Mouse (Mus musculus): ENCODE measurements around the gene Trim34b. TPM values are rescaled to one million over a fixed set of nuclear protein-coding genes. Genes with fewer than 3 reads are reported as not detected.
"Not testable (repeated sequence)": the region's sequence is repeated elsewhere in the genome, so short reads cannot be mapped to it uniquely, and the experiment has no call there.

The Trim34b gene
- polyA plus RNA-seq, 1 experiment from 2014 or later, result not detected

GRCm38 (mm10) chr7:104340744-104341143 is 11.5 kb downstream of the Trim34b start:
- H3K4me3 ChIP-seq (ENCODE audit: low read depth, low read length); H3K9ac ChIP-seq (replicated peaks; ENCODE audit: low read depth, low read length); H3K4me1 ChIP-seq (ENCODE audit: control insufficient read depth, insufficient read depth, low read length); H3K27ac ChIP-seq (ENCODE audit: low read depth, low read length); ATAC-seq (ENCODE audit: low read depth); H3K36me3 ChIP-seq (ENCODE audit: control insufficient read depth, insufficient read depth, low read length); H3K27me3 ChIP-seq (ENCODE audit: control insufficient read depth, insufficient read depth, low read length); H3K9me3 ChIP-seq (ENCODE audit: control insufficient read depth, low read length); H3K4me2 ChIP-seq (ENCODE audit: low read depth, low read length): not testable (repeated sequence)
- WGBS, result 90% methylated on average over 2 of the region's 4 CpGs

- not testable (repeated sequence) for H3K27me3 ChIP-seq (ENCODE audit: control insufficient read depth, insufficient read depth, low read length); H3K4me1 ChIP-seq (ENCODE audit: control insufficient read depth, insufficient read depth, low read length); H3K27ac ChIP-seq (ENCODE audit: low read depth, low read length); H3K4me2 ChIP-seq (ENCODE audit: low read depth, low read length); H3K9me3 ChIP-seq (ENCODE audit: control insufficient read depth, low read length); H3K36me3 ChIP-seq (ENCODE audit: control insufficient read depth, insufficient read depth, low read length); ATAC-seq (ENCODE audit: low read depth); H3K9ac ChIP-seq (replicated peaks; ENCODE audit: low read depth, low read length); H3K4me3 ChIP-seq (ENCODE audit: low read depth, low read length)
- WGBS, result 92% methylated on average over 4 of the region's 4 CpGs
These were observed 18.8 kb downstream of the Trim34b start for GRCm38 (mm10) chr7:104348043-104348442.

- ATAC-seq (ENCODE audit: low read depth), result peak; percentile 96; the same call in 1 of the 2 replicates
- Histone ChIP-seq H3K27me3 (ENCODE audit: control insufficient read depth, insufficient read depth, low read length) (no peaks in the 10 kb centered on the region), H3K4me1 (ENCODE audit: control insufficient read depth, insufficient read depth, low read length) (no peaks in the 10 kb centered on the region), H3K9ac (replicated peaks; ENCODE audit: low read depth, low read length) (no peak within 1 kb of the TSS), H3K36me3 (ENCODE audit: control insufficient read depth, insufficient read depth, low read length) (no peaks in the 10 kb centered on the region), H3K4me2 (ENCODE audit: low read depth, low read length) (peak within 1 kb of the TSS; percentile 36), H3K27ac (ENCODE audit: low read depth, low read length) (no peak within 1 kb of the TSS), H3K9me3 (ENCODE audit: control insufficient read depth, low read length) (no peaks in the 10 kb centered on the region), H3K4me3 (ENCODE audit: low read depth, low read length) (peak within 1 kb of the TSS; percentile 17; the same call in 1 of the 2 replicates)
- 8% methylated on average over 14 of the region's 14 CpGs for WGBS
These were observed 23.7 kb downstream of the Trim34b start, which contains the start of gene Trim12c for GRCm38 (mm10) chr7:104352717-104353599. Trim12c (minus strand) TSS chr7:104353362.

- H3K9me3 ChIP-seq (ENCODE audit: control insufficient read depth, low read length), result no peaks in the 10 kb centered on the region
- no peak overlapping the region for H3K9ac ChIP-seq (replicated peaks; ENCODE audit: low read depth, low read length)
- H3K27me3 ChIP-seq (ENCODE audit: control insufficient read depth, insufficient read depth, low read length), result no peaks in the 10 kb centered on the region
- no peak overlapping the region for H3K4me3 ChIP-seq (ENCODE audit: low read depth, low read length)
- no peaks in the 10 kb centered on the region for H3K36me3 ChIP-seq (ENCODE audit: control insufficient read depth, insufficient read depth, low read length)
- no peaks in the 10 kb centered on the region for H3K4me1 ChIP-seq (ENCODE audit: control insufficient read depth, insufficient read depth, low read length)
- 80% methylated on average over 2 of the region's 2 CpGs for WGBS
- no peak overlapping the region for H3K4me2 ChIP-seq (ENCODE audit: low read depth, low read length)
- ATAC-seq (ENCODE audit: low read depth), result peak; percentile 30; the same call in 1 of the 2 replicates
- no peak overlapping the region for H3K27ac ChIP-seq (ENCODE audit: low read depth, low read length)
These were observed 24.3 kb downstream of the Trim34b start for GRCm38 (mm10) chr7:104353600-104353967.

GRCm38 (mm10) chr7:104366339-104366738 is 37.1 kb downstream of the Trim34b start:
- H3K27me3 ChIP-seq (ENCODE audit: control insufficient read depth, insufficient read depth, low read length), result no peaks in the 10 kb centered on the region
- no peak overlapping the region for H3K4me3 ChIP-seq (ENCODE audit: low read depth, low read length)
- no peak overlapping the region for H3K9ac ChIP-seq (replicated peaks; ENCODE audit: low read depth, low read length)
- no peaks in the 10 kb centered on the region for H3K36me3 ChIP-seq (ENCODE audit: control insufficient read depth, insufficient read depth, low read length)
- ATAC-seq (ENCODE audit: low read depth), result no peak
- no peak overlapping the region for H3K4me2 ChIP-seq (ENCODE audit: low read depth, low read length)
- H3K27ac ChIP-seq (ENCODE audit: low read depth, low read length), result no peak overlapping the region
- no peaks in the 10 kb centered on the region for H3K4me1 ChIP-seq (ENCODE audit: control insufficient read depth, insufficient read depth, low read length)
- no peaks in the 10 kb centered on the region for H3K9me3 ChIP-seq (ENCODE audit: control insufficient read depth, low read length)

- no peaks in the 10 kb centered on the region for H3K4me1 ChIP-seq (ENCODE audit: control insufficient read depth, insufficient read depth, low read length)
- H3K9me3 ChIP-seq (ENCODE audit: control insufficient read depth, low read length), result no peaks in the 10 kb centered on the region
- ATAC-seq (ENCODE audit: low read depth), result no peak
- 67% methylated on average over 1 of the region's 1 CpGs for WGBS
- no peak within 1 kb of the TSS for H3K4me3 ChIP-seq (ENCODE audit: low read depth, low read length)
- H3K9ac ChIP-seq (replicated peaks; ENCODE audit: low read depth, low read length), result no peak within 1 kb of the TSS
- H3K4me2 ChIP-seq (ENCODE audit: low read depth, low read length), result no peak within 1 kb of the TSS
- H3K36me3 ChIP-seq (ENCODE audit: control insufficient read depth, insufficient read depth, low read length), result no peaks in the 10 kb centered on the region
- H3K27ac ChIP-seq (ENCODE audit: low read depth, low read length), result no peak within 1 kb of the TSS
- no peaks in the 10 kb centered on the region for H3K27me3 ChIP-seq (ENCODE audit: control insufficient read depth, insufficient read depth, low read length)
These were observed 40.6 kb downstream of the Trim34b start, which contains the start of gene Trim30b for GRCm38 (mm10) chr7:104369736-104370414. Trim30b (minus strand) TSS chr7:104369884.

Other genes with a start within 250 kb of the Trim34b start
- gene Olfr645, start 244.0 kb upstream of the Trim34b start, polyA plus RNA-seq (2014; fragmentation: Nextera tagmentation; extraction: Ambion mirVana), result not detected in 2 replicates
- gene Olfr646, start 224.6 kb upstream of the Trim34b start, polyA plus RNA-seq (2014; fragmentation: Nextera tagmentation; extraction: Ambion mirVana), result not detected in 2 replicates
- gene Ubqln5, start 199.6 kb upstream of the Trim34b start, polyA plus RNA-seq (2014; fragmentation: Nextera tagmentation; extraction: Ambion mirVana), result not detected in 2 replicates
- gene Olfr643, start 192.1 kb upstream of the Trim34b start, polyA plus RNA-seq (2014; fragmentation: Nextera tagmentation; extraction: Ambion mirVana), result not detected in 2 replicates
- gene Ubqln3, start 186.2 kb upstream of the Trim34b start, polyA plus RNA-seq (2014; fragmentation: Nextera tagmentation; extraction: Ambion mirVana), result not detected in 2 replicates
- gene Ubqlnl, start 178.9 kb upstream of the Trim34b start, polyA plus RNA-seq (2014; fragmentation: Nextera tagmentation; extraction: Ambion mirVana), result not detected in 2 replicates
- gene Olfm5, start 164.6 kb upstream of the Trim34b start, polyA plus RNA-seq (2014; fragmentation: Nextera tagmentation; extraction: Ambion mirVana), result not detected in 2 replicates
- 0.37 and 0.78 TPM in 2 replicates for gene Olfr648, start 146.1 kb upstream of the Trim34b start, polyA plus RNA-seq (2014; fragmentation: Nextera tagmentation; extraction: Ambion mirVana)
- gene Olfr649, start 133.5 kb upstream of the Trim34b start, polyA plus RNA-seq (2014; fragmentation: Nextera tagmentation; extraction: Ambion mirVana), result not detected in 2 replicates
- gene Trim6, start 110.7 kb upstream of the Trim34b start, polyA plus RNA-seq (2014; fragmentation: Nextera tagmentation; extraction: Ambion mirVana), result 0.31 and 0.48 TPM in 2 replicates
- 0.60 and 0.73 TPM in 2 replicates for gene Trim34a, start 85.0 kb upstream of the Trim34b start, polyA plus RNA-seq (2014; fragmentation: Nextera tagmentation; extraction: Ambion mirVana)
- 0.07 and 0.10 TPM in 2 replicates for gene Trim5, start 41.4 kb upstream of the Trim34b start, polyA plus RNA-seq (2014; fragmentation: Nextera tagmentation; extraction: Ambion mirVana)
- 1.6 and 2.5 TPM in 2 replicates for gene Trim12a, start 14.0 kb upstream of the Trim34b start, polyA plus RNA-seq (2014; fragmentation: Nextera tagmentation; extraction: Ambion mirVana)
- 0.66 and 0.88 TPM in 2 replicates for gene Trim12c, start 23.9 kb downstream of the Trim34b start, polyA plus RNA-seq (2014; fragmentation: Nextera tagmentation; extraction: Ambion mirVana)
- gene Trim30b, start 40.4 kb downstream of the Trim34b start, polyA plus RNA-seq (2014; fragmentation: Nextera tagmentation; extraction: Ambion mirVana), result not detected in 2 replicates
- gene Trim30c, start 71.4 kb downstream of the Trim34b start, polyA plus RNA-seq (2014; fragmentation: Nextera tagmentation; extraction: Ambion mirVana), result 0.26 TPM in 1 of 2 replicates, not detected in the other
- 0.15 and 1.1 TPM in 2 replicates for gene Trim30a, start 135.7 kb downstream of the Trim34b start, polyA plus RNA-seq (2014; fragmentation: Nextera tagmentation; extraction: Ambion mirVana)
- 0.21 and 0.24 TPM in 2 replicates for gene Trim30d, start 178.4 kb downstream of the Trim34b start, polyA plus RNA-seq (2014; fragmentation: Nextera tagmentation; extraction: Ambion mirVana)
- gene Olfr651, start 220.7 kb downstream of the Trim34b start, polyA plus RNA-seq (2014; fragmentation: Nextera tagmentation; extraction: Ambion mirVana), result 0.16 TPM in 1 of 2 replicates, not detected in the other
- 0.11 TPM in 1 of 2 replicates, not detected in the other for gene Olfr652, start 231.4 kb downstream of the Trim34b start, polyA plus RNA-seq (2014; fragmentation: Nextera tagmentation; extraction: Ambion mirVana)
- not detected in 2 replicates for gene Olfr653, start 247.8 kb downstream of the Trim34b start, polyA plus RNA-seq (2014; fragmentation: Nextera tagmentation; extraction: Ambion mirVana)